Mouse (Mus musculus) lung, adult 2 months (tissue): ENCODE results near the gene Mslnl.

Source experiments
- CTCF ChIP-seq: fragments of 200-500 bp; IDR thresholded peaks from 2 replicates; pipeline ENCODE4 v1.5.1; 2011; ENCODE audit warnings: mild to moderate bottlenecking, low read length, control low read depth; ENCODE audit not compliant: insufficient read depth
- POLR2A ChIP-seq: fragments of 200-500 bp; IDR thresholded peaks from 2 replicates; pipeline ENCODE4 v1.6.1; 2011; ENCODE audit warnings: low read depth, mild to moderate bottlenecking, control low read depth, low read length, borderline replicate concordance; ENCODE audit errors: extremely low read depth

DNA sequence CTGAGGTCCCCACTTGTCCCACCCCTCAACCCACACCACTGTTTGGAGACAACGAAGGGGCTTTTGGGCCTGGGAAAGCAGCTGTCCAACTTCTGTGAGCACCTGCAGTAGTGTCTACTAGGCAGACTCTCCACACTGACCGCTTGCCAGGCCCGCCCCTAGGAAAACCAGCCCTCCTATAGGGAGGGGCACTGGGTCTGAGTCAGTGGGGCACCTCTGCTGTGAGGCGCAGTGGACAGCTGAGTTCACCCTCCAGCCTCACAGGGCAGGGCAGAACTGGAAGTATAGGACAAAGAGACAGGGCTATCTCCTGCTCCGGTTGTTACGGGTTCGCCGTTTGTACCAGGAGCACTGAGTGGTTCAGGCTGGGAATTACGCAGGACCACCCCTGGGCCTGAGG, 18.4 kb downstream of the Mslnl start, which contains the start of gene Msln:
- TF ChIP-seq CTCF: no peak
- no peak for TF ChIP-seq POLR2A
